Mouse (Mus musculus) hindbrain, embryonic 14.5 days (tissue): ENCODE data around the gene Setdb1. TPM values are rescaled to one million over a fixed set of nuclear protein-coding genes. Genes with fewer than 3 reads are reported as not detected.

Experiments used
- ATAC-seq: fragments of 200-750 bp; cut with Nextera tagmentation; 2 replicates; pipeline ENCODE4 v1.8.0; 2017; ENCODE audit warnings: moderate number of reproducible peaks, mild to moderate bottlenecking, moderate TSS enrichment, moderate library complexity; ENCODE audit not compliant: low FRiP score
- DNase-seq: peaks from one replicate; pipeline ENCODE4 v3.0.0-alpha.2; 2015; ENCODE audit warnings: low spot score
- H3K27ac ChIP-seq: fragments of 300-500 bp; sonication (generic); 2 replicates; pipeline ENCODE4 v1.5.1; 2014; ENCODE audit warnings: mild to moderate bottlenecking, moderate library complexity
- H3K27me3 ChIP-seq: fragments of 300-500 bp; sonication (generic); 2 replicates; pipeline ENCODE4 v1.6.1; 2014; ENCODE audit warnings: mild to moderate bottlenecking, low read length, mixed read lengths; ENCODE audit not compliant: control insufficient read depth, insufficient read depth
- H3K36me3 ChIP-seq: fragments of 300-500 bp; sonication (generic); replicated peaks from 2 replicates; pipeline ENCODE4 v1.6.1; 2014; ENCODE audit not compliant: control insufficient read depth, insufficient read depth
- H3K4me1 ChIP-seq: fragments of 300-500 bp; sonication (generic); replicated peaks from 2 replicates; pipeline ENCODE4 v1.6.1; 2014; ENCODE audit warnings: antibody characterized with exemption, low read length, mixed read lengths; ENCODE audit not compliant: control insufficient read depth, insufficient read depth
- H3K4me2 ChIP-seq: fragments of 300-500 bp; sonication (generic); replicated peaks from 2 replicates; pipeline ENCODE4 v1.6.1; 2014; ENCODE audit warnings: mild to moderate bottlenecking, moderate library complexity
- H3K4me3 ChIP-seq: fragments of 300-500 bp; sonication (generic); replicated peaks from 2 replicates; pipeline ENCODE4 v1.5.1; 2014; ENCODE audit warnings: mild to moderate bottlenecking, low read length
- H3K9ac ChIP-seq: fragments of 300-500 bp; sonication (generic); 2 replicates; pipeline ENCODE4 v1.6.1; 2014
- H3K9me3 ChIP-seq: fragments of 300-500 bp; sonication (generic); 2 replicates; pipeline ENCODE4 v1.6.1; 2016; ENCODE audit warnings: low read length; ENCODE audit not compliant: control insufficient read depth
- WGBS: fragments of 180-500 bp; shearing (Covaris S2); extraction: QIAGEN DNeasy Blood & Tissue Kit; methylation state at CpG from one replicate; pipeline ENCODE4 v1.1.7; 2014; 5-methylcytosine and 5-hydroxymethylcytosine counted together
- polyA plus RNA-seq: library from polyadenylated mRNA; unstranded; fragments of >200 nt; fragmentation: Nextera tagmentation; extraction: Ambion mirVana; gene quantifications from 2 replicates; pipeline ENCODE4 v1.2.1, GENCODE M21; 2014

Gene Setdb1
- polyA plus RNA-seq, 1 experiment from 2014 or later: 47.6 TPM

- ATAC-seq: no peak
- 60% methylated on average over 6 of the region's 6 CpGs for WGBS
- Histone ChIP-seq H3K27ac (no peak overlapping the region), H3K4me1 (peaks cover 24% of the 10 kb centered on the region), H3K9me3 (no peaks in the 10 kb centered on the region), H3K4me2 (peak overlapping the region; percentile 60), H3K36me3 (no peaks in the 10 kb centered on the region), H3K9ac (no peak overlapping the region; the same call in 1 of the 2 replicates), H3K27me3 (no peaks in the 10 kb centered on the region), H3K4me3 (no peak overlapping the region)
- DNase-seq: no peak
These were observed 42.9 kb downstream of the Setdb1 start for GRCm38 (mm10) chr3:95314075-95314474.

GRCm38 (mm10) chr3:95313476-95313875, 43.5 kb downstream of the Setdb1 start:
- H3K9ac ChIP-seq: no peak overlapping the region
- H3K9me3 ChIP-seq: no peaks in the 10 kb centered on the region
- H3K27me3 ChIP-seq: no peaks in the 10 kb centered on the region
- H3K4me2 ChIP-seq: no peak overlapping the region
- no peak overlapping the region for H3K4me3 ChIP-seq
- H3K27ac ChIP-seq: no peak overlapping the region
- ATAC-seq (no peak), DNase-seq (peak; percentile 18)
- 46% methylated on average over 7 of the region's 7 CpGs for WGBS
- H3K4me1 ChIP-seq: peaks cover 24% of the 10 kb centered on the region
- no peaks in the 10 kb centered on the region for H3K36me3 ChIP-seq

- H3K9me3 ChIP-seq: no peaks in the 10 kb centered on the region
- no peak for DNase-seq
- H3K9ac ChIP-seq: no peak overlapping the region
- H3K27me3 ChIP-seq: no peaks in the 10 kb centered on the region
- no peak overlapping the region for H3K4me2 ChIP-seq
- H3K4me1 ChIP-seq: peaks cover 21% of the 10 kb centered on the region
- WGBS: 89% methylated on average over 6 of the region's 6 CpGs
- no peak overlapping the region for H3K4me3 ChIP-seq
- no peaks in the 10 kb centered on the region for H3K36me3 ChIP-seq
- ATAC-seq: no peak
- H3K27ac ChIP-seq: no peak overlapping the region
These were observed 44.4 kb downstream of the Setdb1 start for GRCm38 (mm10) chr3:95312623-95313022.

GRCm38 (mm10) chr3:95310968-95311882, 45.8 kb downstream of the Setdb1 start:
- Histone ChIP-seq H3K27me3 (no peaks in the 10 kb centered on the region), H3K27ac (no peak overlapping the region), H3K4me1 (peaks cover 10% of the 10 kb centered on the region), H3K9ac (no peak overlapping the region), H3K9me3 (no peaks in the 10 kb centered on the region), H3K36me3 (no peaks in the 10 kb centered on the region), H3K4me3 (no peak overlapping the region), H3K4me2 (no peak overlapping the region)
- ATAC-seq (no peak), DNase-seq (peak; percentile 79)
- 69% methylated on average over 9 of the region's 9 CpGs for WGBS

- Histone ChIP-seq H3K27me3 (no peaks in the 10 kb centered on the region), H3K9ac (no peak overlapping the region), H3K27ac (no peak overlapping the region), H3K9me3 (no peaks in the 10 kb centered on the region), H3K4me1 (0 out of 2 replicates have a peak, but pooled peaks cover 3% of the 10 kb centered on the region), H3K36me3 (no peaks in the 10 kb centered on the region), H3K4me3 (no peak overlapping the region), H3K4me2 (no peak overlapping the region)
- 65% methylated on average over 3 of the region's 3 CpGs for WGBS
- no peak for ATAC-seq
- DNase-seq: no peak
These were observed 46.5 kb downstream of the Setdb1 start for GRCm38 (mm10) chr3:95310496-95310895.

- no peak within 1 kb of the TSS for H3K4me2 ChIP-seq
- H3K9ac ChIP-seq: no peak within 1 kb of the TSS
- 65% methylated on average over 7 of the region's 7 CpGs for WGBS
- ATAC-seq: no peak
- no peaks in the 10 kb centered on the region for H3K36me3 ChIP-seq
- DNase-seq: no peak
- no peak within 1 kb of the TSS for H3K27ac ChIP-seq
- no peak within 1 kb of the TSS for H3K4me3 ChIP-seq
- no peaks in the 10 kb centered on the region for H3K27me3 ChIP-seq
- H3K4me1 ChIP-seq: no peaks in the 10 kb centered on the region
- no peaks in the 10 kb centered on the region for H3K9me3 ChIP-seq
These were observed 49.9 kb downstream of the Setdb1 start, which contains the start of gene Anxa9 for GRCm38 (mm10) chr3:95307100-95307499. Gene Anxa9, minus strand, starts transcription at chr3:95307176.

- H3K27me3 ChIP-seq: no peaks in the 10 kb centered on the region
- no peaks in the 10 kb centered on the region for H3K9me3 ChIP-seq
- ATAC-seq: no peak
- no peak for DNase-seq
- no peaks in the 10 kb centered on the region for H3K36me3 ChIP-seq
- no peak overlapping the region for H3K4me3 ChIP-seq
- 86% methylated on average over 4 of the region's 4 CpGs for WGBS
- no peak overlapping the region for H3K4me2 ChIP-seq
- no peaks in the 10 kb centered on the region for H3K4me1 ChIP-seq
- H3K27ac ChIP-seq: no peak overlapping the region
- no peak overlapping the region for H3K9ac ChIP-seq
These were observed 50.8 kb downstream of the Setdb1 start for GRCm38 (mm10) chr3:95306244-95306643.

GRCm38 (mm10) chr3:95301204-95301796, 55.7 kb downstream of the Setdb1 start:
- no peak overlapping the region for H3K27ac ChIP-seq
- H3K36me3 ChIP-seq: no peaks in the 10 kb centered on the region
- ATAC-seq: no peak
- H3K4me3 ChIP-seq: no peak overlapping the region
- no peaks in the 10 kb centered on the region for H3K27me3 ChIP-seq
- H3K4me2 ChIP-seq: no peak overlapping the region
- no peaks in the 10 kb centered on the region for H3K9me3 ChIP-seq
- no peaks in the 10 kb centered on the region for H3K4me1 ChIP-seq
- 80% methylated on average over 3 of the region's 3 CpGs for WGBS
- H3K9ac ChIP-seq: no peak overlapping the region
- no peak for DNase-seq

- no peak overlapping the region for H3K4me3 ChIP-seq
- no peaks in the 10 kb centered on the region for H3K27me3 ChIP-seq
- H3K27ac ChIP-seq: no peak overlapping the region
- no peaks in the 10 kb centered on the region for H3K9me3 ChIP-seq
- no peak overlapping the region for H3K9ac ChIP-seq
- DNase-seq: no peak
- peaks cover 28% of the 10 kb centered on the region for H3K36me3 ChIP-seq
- 92% methylated on average over 7 of the region's 7 CpGs for WGBS
- no peak overlapping the region for H3K4me2 ChIP-seq
- ATAC-seq: no peak
- no peaks in the 10 kb centered on the region for H3K4me1 ChIP-seq
These were observed 59.0 kb downstream of the Setdb1 start for GRCm38 (mm10) chr3:95298018-95298417.
